Comparison of ENCODE assay signal across 8 mouse cellular contexts in the genomic region with DNA sequence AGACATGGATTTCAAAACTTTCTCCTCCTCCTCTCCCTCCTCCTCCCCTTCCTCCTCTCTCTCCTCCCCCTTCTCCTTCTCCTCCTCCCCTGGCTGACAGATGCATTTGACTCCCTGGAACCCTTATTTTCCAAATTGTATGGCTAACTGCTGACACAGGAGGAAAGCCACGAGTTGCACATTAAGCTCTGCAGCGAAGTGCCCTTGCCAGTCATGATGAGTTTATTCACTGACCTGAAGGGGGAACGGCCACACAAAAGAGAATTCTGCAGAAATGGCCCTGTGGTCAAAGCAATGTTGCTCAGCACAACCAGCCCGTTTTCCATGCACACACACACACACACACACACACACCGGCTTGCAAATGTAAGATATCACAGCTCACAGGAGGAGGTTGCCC.
DNase-seq lines count a peak whose midpoint lies in the region; ATAC-seq and TF ChIP-seq lines count a peak whose summit lies in the region.

No protein-coding gene starts in this region.

- TF ChIP-seq CTCF in C2C12 (IDR thresholded peaks at IDR 0.05; ENCODE audit: control insufficient read depth, insufficient read depth, insufficient read length): no peak
- TF ChIP-seq CTCF in forebrain, postnatal 0 days (IDR thresholded peaks at IDR 0.05; ENCODE audit: low read depth): no peak
- no peak for TF ChIP-seq CTCF in small intestine, adult 2 months (IDR thresholded peaks at IDR 0.05; ENCODE audit: extremely low read depth, insufficient read length, insufficient replicate concordance, low read depth, low read length)

- no peaks in the 10 kb centered on the region for H3K27me3 ChIP-seq in C2C12 (ENCODE audit: control insufficient read depth, insufficient read depth, insufficient read length)
- no peaks in the 10 kb centered on the region for H3K27me3 ChIP-seq in forebrain, postnatal 0 days (ENCODE audit: insufficient read depth, low read length)
- H3K27me3 ChIP-seq in limb, embryonic 10.5 days (ENCODE audit: low read depth, poor library complexity, severe bottlenecking): no peaks in the 10 kb centered on the region
- no peaks in the 10 kb centered on the region for H3K27me3 ChIP-seq in small intestine, adult 2 months (ENCODE audit: control insufficient read depth, insufficient read depth, low read length)

- H3ac ChIP-seq in C2C12 (ENCODE audit: control insufficient read depth, insufficient read length, low read depth): peak overlapping the region; percentile 9

- H3K4me2 ChIP-seq in forebrain, postnatal 0 days (ENCODE audit: low read depth): no peak overlapping the region

- no peak for TF ChIP-seq POLR2A in small intestine, adult 2 months (IDR thresholded peaks at IDR 0.05; ENCODE audit: low read depth, low read length)

- 22% methylated on average over 5 of the region's 5 CpGs for WGBS in forebrain, postnatal 0 days
- 65% methylated on average over 5 of the region's 5 CpGs for WGBS in limb, embryonic 10.5 days
- WGBS in small intestine, adult 2 months: 46% methylated on average over 5 of the region's 5 CpGs

- H3K27ac ChIP-seq in forebrain, postnatal 0 days (ENCODE audit: low read depth, low read length): 0 out of 2 replicates have a peak overlapping the region, but pooled peaks have one; percentile 10
- peak overlapping the region; percentile 78 for H3K27ac ChIP-seq in limb, embryonic 10.5 days
- peak overlapping the region; percentile 93 for H3K27ac ChIP-seq in small intestine, adult 2 months (ENCODE audit: insufficient read depth, low read depth, low read length)

- no peak overlapping the region for H3K4me3 ChIP-seq in C2C12 (ENCODE audit: insufficient read depth, poor library complexity, severe bottlenecking)
- no peak overlapping the region for H3K4me3 ChIP-seq in forebrain, postnatal 0 days (ENCODE audit: low read depth, low read length)
- H3K4me3 ChIP-seq in limb, embryonic 10.5 days: no peak overlapping the region
- no peak overlapping the region for H3K4me3 ChIP-seq in small intestine, adult 2 months (ENCODE audit: low read depth, low read length)

- no peaks in the 10 kb centered on the region for H3K9me3 ChIP-seq in forebrain, postnatal 0 days (ENCODE audit: low read length)
- H3K9me3 ChIP-seq in limb, embryonic 10.5 days (replicated peaks): no peaks in the 10 kb centered on the region

- no peaks in the 10 kb centered on the region for H3K79me3 ChIP-seq in C2C12 (ENCODE audit: low read depth)

- peak; percentile 30 for DNase-seq in embryo, embryonic 10 days (ENCODE audit: low spot score)
- DNase-seq in embryo, embryonic 11 days: no peak
- DNase-seq in forebrain, postnatal 0 days: no peak
- DNase-seq in limb, embryonic 10.5 days (ENCODE audit: low spot score): no peak
- no peak for DNase-seq in urinary bladder, adult 18-20 months (ENCODE audit: low spot score in 2 of 2)
- DNase-seq in gastrocnemius, adult 8-10 months (ENCODE audit: low spot score in 2 of 2): no peak

- H3K4me1 ChIP-seq in forebrain, postnatal 0 days (ENCODE audit: insufficient read depth): peaks cover 5% of the 10 kb centered on the region; the same call in 1 of the 2 replicates
- H3K4me1 ChIP-seq in limb, embryonic 10.5 days: peaks cover 62% of the 10 kb centered on the region
- H3K4me1 ChIP-seq in small intestine, adult 2 months (ENCODE audit: control insufficient read depth, insufficient read depth, insufficient read length, low read length): peaks cover 48% of the 10 kb centered on the region

- no peaks in the 10 kb centered on the region for H3K79me2 ChIP-seq in C2C12 (ENCODE audit: control insufficient read depth, insufficient read depth)

- H3K36me3 ChIP-seq in C2C12 (ENCODE audit: control insufficient read depth, insufficient read depth): no peaks in the 10 kb centered on the region
- no peaks in the 10 kb centered on the region for H3K36me3 ChIP-seq in forebrain, postnatal 0 days (ENCODE audit: insufficient read depth)
- no peaks in the 10 kb centered on the region for H3K36me3 ChIP-seq in limb, embryonic 10.5 days
- H3K36me3 ChIP-seq in small intestine, adult 2 months (ENCODE audit: control insufficient read depth, insufficient read depth, low read length): no peaks in the 10 kb centered on the region

- H3K9ac ChIP-seq in forebrain, postnatal 0 days: no peak overlapping the region

- no peak for ATAC-seq in forebrain, postnatal 0 days

TF ChIP-seq in C2C12, 6 proteins besides CTCF, POLR2A, EP300 and RAD21:
- TF ChIP-seq MYOG (IDR thresholded peaks at IDR 0.05; ENCODE audit: control insufficient read depth, extremely low read depth, insufficient read length) (no peak), USF1 (IDR thresholded peaks at IDR 0.05; ENCODE audit: low read depth) (no peak), MYOD1 (IDR thresholded peaks at IDR 0.05; ENCODE audit: control insufficient read depth, insufficient read length, low read depth) (no peak), MAX (IDR thresholded peaks at IDR 0.05) (no peak), FOSL1 (IDR thresholded peaks at IDR 0.05; ENCODE audit: insufficient read depth, low read length, poor library complexity, severe bottlenecking) (no peak), CEBPB (IDR thresholded peaks at IDR 0.05; ENCODE audit: low read depth) (no peak)
TF ChIP-seq in C2C12: peak in this region for 0.

Comparison
In these comparisons a context has a peak if more than half of its experiments do, and no peak if none do; other contexts are left out.
1. H3K27ac ChIP-seq: peak in every context shown above with its lines; median percentile 93 in small intestine, adult 2 months; 78 in limb, embryonic 10.5 days; 10 in forebrain, postnatal 0 days.